Mouse (Mus musculus): Measurements from ENCODE around the gene Mei1. TPM values are rescaled to one million over a fixed set of nuclear protein-coding genes. Genes with fewer than 3 reads are reported as not detected.

The Mei1 gene
- polyA plus RNA-seq, 1 experiment from 2014 or later, result 0.09 TPM

DNA sequence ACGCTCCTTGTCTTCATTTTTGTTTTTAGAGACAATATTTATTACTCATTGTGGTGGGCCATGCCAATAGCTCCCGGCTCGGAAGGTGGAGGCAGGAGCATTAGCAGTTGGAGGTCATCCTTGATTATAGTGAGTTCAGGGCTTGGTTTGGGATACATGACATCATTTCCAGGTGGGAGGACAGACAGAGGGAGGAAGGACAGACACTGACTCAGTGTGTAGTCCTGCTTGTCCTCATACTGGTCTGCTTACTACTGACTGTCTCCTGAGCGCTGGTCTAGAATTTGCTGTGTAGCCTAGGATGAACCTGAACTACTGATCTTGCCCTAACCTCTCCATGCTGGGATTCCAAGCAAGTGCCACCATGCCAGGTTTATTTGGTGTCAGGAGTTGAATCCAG lies 36.0 kb upstream of the Mei1 start, which contains the start of gene Desi1:
Gene Desi1, minus strand, starts transcription at position 101 of the 400 bp plus-strand sequence.
- TF ChIP-seq CTCF (IDR thresholded peaks at IDR 0.05; ENCODE audit: low read depth), result no peak
- WGBS, result 79% methylated on average over 4 of the region's 4 CpGs

DNA sequence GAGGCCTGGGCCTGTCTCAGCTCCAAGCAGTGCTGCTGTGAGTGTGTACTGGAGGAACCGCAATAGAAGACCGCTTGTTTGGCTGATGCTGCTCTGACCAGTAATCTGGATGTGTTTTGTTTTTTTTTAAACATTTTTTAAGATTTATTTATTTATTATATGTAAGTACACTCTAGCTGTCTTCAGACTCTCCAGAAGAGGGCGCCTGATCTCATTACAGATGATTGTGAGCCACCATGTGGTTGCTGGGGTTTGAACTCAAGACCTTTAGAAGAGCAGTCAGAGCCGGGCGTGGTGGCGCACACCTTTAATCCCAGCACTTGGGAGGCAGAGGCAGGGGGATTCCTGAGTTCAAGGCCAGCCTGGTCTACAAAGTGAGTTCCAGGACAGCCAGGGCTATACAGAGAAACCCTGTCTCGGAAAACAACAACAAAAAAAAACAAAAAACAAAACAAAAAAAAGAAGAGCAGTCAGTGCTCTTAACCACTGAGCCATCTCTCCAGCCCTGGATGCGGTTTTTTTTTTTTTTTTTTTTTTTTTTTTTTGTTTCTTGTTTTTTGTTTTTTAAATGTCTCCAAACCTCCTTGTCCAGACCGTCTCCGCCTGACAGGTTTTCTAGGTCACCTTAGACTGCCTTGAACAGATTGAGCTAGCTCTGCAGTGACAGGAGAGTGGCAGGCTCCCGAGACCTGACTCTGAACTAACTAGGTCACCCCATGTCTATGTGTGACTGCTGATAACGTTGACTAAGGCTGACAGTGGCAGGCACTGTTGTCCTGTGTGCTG lies 33.7 kb upstream of the Mei1 start:
- Histone ChIP-seq H3K36me3 (ENCODE audit: insufficient read depth, low read length) (peaks cover 15% of the 10 kb centered on the region; the same call in 1 of the 2 replicates), H3K4me3 (replicated peaks; ENCODE audit: low read depth, low read length) (no peak overlapping the region), H3K9me3 (replicated peaks; ENCODE audit: low read length) (no peaks in the 10 kb centered on the region), H3K27ac (no peak overlapping the region), H3K4me2 (ENCODE audit: low read length) (no peak overlapping the region), H3K9ac (ENCODE audit: low read depth, low read length) (no peak overlapping the region), H3K27me3 (ENCODE audit: insufficient read depth, low read length) (no peaks in the 10 kb centered on the region), H3K4me1 (replicated peaks; ENCODE audit: insufficient read depth, low read length) (no peaks in the 10 kb centered on the region)
- peak; percentile 60 for DNase-seq (ENCODE audit: low spot score)
- no peak for ATAC-seq (replicated peaks; ENCODE audit: low FRiP score, low read depth)
- WGBS, result 78% methylated on average over 12 of the region's 12 CpGs
- peak; percentile 60 for TF ChIP-seq CTCF (IDR thresholded peaks at IDR 0.05; ENCODE audit: low read depth)

More for the DNA sequence above, 36.0 kb upstream of the Mei1 start, which contains the start of gene Desi1:
- no peak for DNase-seq (ENCODE audit: low spot score)
- Histone ChIP-seq H3K36me3 (ENCODE audit: insufficient read depth, low read length) (peaks cover 7% of the 10 kb centered on the region; the same call in 1 of the 2 replicates), H3K9ac (ENCODE audit: low read depth, low read length) (no peak within 1 kb of the TSS), H3K4me1 (replicated peaks; ENCODE audit: insufficient read depth, low read length) (no peaks in the 10 kb centered on the region), H3K27ac (no peak within 1 kb of the TSS), H3K4me2 (ENCODE audit: low read length) (no peak within 1 kb of the TSS), H3K9me3 (replicated peaks; ENCODE audit: low read length) (no peaks in the 10 kb centered on the region), H3K4me3 (replicated peaks; ENCODE audit: low read depth, low read length) (no peak within 1 kb of the TSS), H3K27me3 (ENCODE audit: insufficient read depth, low read length) (no peaks in the 10 kb centered on the region)
- no peak for ATAC-seq (replicated peaks; ENCODE audit: low FRiP score, low read depth)

- Histone ChIP-seq H3K4me3 (replicated peaks; ENCODE audit: low read depth, low read length) (no peak overlapping the region), H3K36me3 (ENCODE audit: insufficient read depth, low read length) (peaks cover 25% of the 10 kb centered on the region; the same call in 1 of the 2 replicates), H3K27me3 (ENCODE audit: insufficient read depth, low read length) (no peaks in the 10 kb centered on the region), H3K4me2 (ENCODE audit: low read length) (no peak overlapping the region), H3K9ac (ENCODE audit: low read depth, low read length) (no peak overlapping the region), H3K9me3 (replicated peaks; ENCODE audit: low read length) (no peaks in the 10 kb centered on the region), H3K27ac (no peak overlapping the region), H3K4me1 (replicated peaks; ENCODE audit: insufficient read depth, low read length) (0 out of 2 replicates have a peak, but pooled peaks cover under 1% of the 10 kb centered on the region)
- DNase-seq (ENCODE audit: low spot score), result peak; percentile 74
- ATAC-seq (replicated peaks; ENCODE audit: low FRiP score, low read depth), result no peak
- TF ChIP-seq CTCF (IDR thresholded peaks at IDR 0.05; ENCODE audit: low read depth), result peak; percentile 85
- 94% methylated on average over 1 of the region's 1 CpGs for whole genome bisulfite sequencing
These were observed 29.1 kb upstream of the Mei1 start for GRCm38 (mm10) chr15:82040650-82041049.

- Histone ChIP-seq H3K9ac (ENCODE audit: low read depth, low read length) (no peak overlapping the region), H3K4me2 (ENCODE audit: low read length) (no peak overlapping the region), H3K9me3 (replicated peaks; ENCODE audit: low read length) (no peaks in the 10 kb centered on the region), H3K4me1 (replicated peaks; ENCODE audit: insufficient read depth, low read length) (peaks cover 9% of the 10 kb centered on the region; the same call in 1 of the 2 replicates), H3K36me3 (ENCODE audit: insufficient read depth, low read length) (peaks cover 21% of the 10 kb centered on the region; the same call in 1 of the 2 replicates), H3K4me3 (replicated peaks; ENCODE audit: low read depth, low read length) (no peak overlapping the region), H3K27ac (no peak overlapping the region), H3K27me3 (ENCODE audit: insufficient read depth, low read length) (no peaks in the 10 kb centered on the region)
- DNase-seq (ENCODE audit: low spot score) (peak; percentile 66), ATAC-seq (replicated peaks; ENCODE audit: low FRiP score, low read depth) (no peak)
- peak; percentile 56 for TF ChIP-seq CTCF (IDR thresholded peaks at IDR 0.05; ENCODE audit: low read depth)
- WGBS, result 95% methylated on average over 7 of the region's 7 CpGs
These were observed 25.5 kb upstream of the Mei1 start for GRCm38 (mm10) chr15:82044166-82044784.

DNA sequence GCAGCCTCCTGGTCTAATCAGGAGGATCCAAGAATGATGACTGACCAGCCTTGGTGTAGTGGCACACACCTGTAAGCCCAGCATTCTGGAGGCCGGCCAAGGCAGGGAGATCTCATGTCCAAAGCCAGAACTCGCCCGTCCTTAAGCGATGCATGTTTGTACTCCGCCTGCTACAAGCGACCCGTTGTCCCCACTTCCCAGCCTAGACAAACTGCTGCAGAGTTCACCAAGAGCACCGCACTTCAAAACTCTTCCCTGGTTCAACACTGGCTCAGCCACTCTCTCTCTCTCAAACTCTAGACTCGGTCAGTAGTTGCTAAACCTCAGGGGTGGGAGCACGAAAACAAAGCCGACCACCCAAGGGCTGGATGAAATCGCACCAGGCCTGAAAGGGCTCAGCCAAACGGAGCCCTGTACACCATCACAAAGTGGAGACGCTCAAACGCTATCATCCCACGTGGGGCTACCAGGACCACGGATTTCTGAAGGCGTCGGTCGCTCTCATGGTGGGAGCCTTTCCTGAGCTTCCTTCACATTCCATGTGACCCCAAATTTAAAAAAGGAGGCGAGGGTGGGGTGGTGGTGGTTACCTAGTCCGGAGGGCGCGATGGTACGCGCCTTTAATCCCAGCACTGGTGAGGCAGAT lies 23.4 kb upstream of the Mei1 start:
- H3K4me2 ChIP-seq (ENCODE audit: low read length), result peak overlapping the region; percentile 94
- DNase-seq (ENCODE audit: low spot score), result peak; percentile 21
- peaks cover 11% of the 10 kb centered on the region; the same call in 1 of the 2 replicates for H3K36me3 ChIP-seq (ENCODE audit: insufficient read depth, low read length)
- no peak for TF ChIP-seq CTCF (IDR thresholded peaks at IDR 0.05; ENCODE audit: low read depth)
- 2% methylated on average over 26 of the region's 26 CpGs for WGBS
- peak overlapping the region; percentile 96 for H3K4me3 ChIP-seq (replicated peaks; ENCODE audit: low read depth, low read length)
- H3K9ac ChIP-seq (ENCODE audit: low read depth, low read length), result peak overlapping the region; percentile 96
- H3K27ac ChIP-seq, result peak overlapping the region; percentile 94; the same call in 1 of the 2 replicates
- ATAC-seq (replicated peaks; ENCODE audit: low FRiP score, low read depth), result peak; percentile 47; the same call in 1 of the 2 replicates
- H3K9me3 ChIP-seq (replicated peaks; ENCODE audit: low read length), result no peaks in the 10 kb centered on the region
- H3K27me3 ChIP-seq (ENCODE audit: insufficient read depth, low read length), result no peaks in the 10 kb centered on the region
- peaks cover 9% of the 10 kb centered on the region; the same call in 1 of the 2 replicates for H3K4me1 ChIP-seq (replicated peaks; ENCODE audit: insufficient read depth, low read length)

Data from kidney, postnatal 0 days (tissue).